Mouse (Mus musculus) ovary, postnatal 14 days (tissue): ENCODE data around the gene Sypl2.
A peak's percentile ranks its signal among the peaks of the same experiment; 100 is the strongest.

Experiments used
- DNase-seq: peaks from one replicate; pipeline ENCODE4 v3.0.0; 2022; ENCODE audit warnings: low spot score

The Sypl2 gene

DNA sequence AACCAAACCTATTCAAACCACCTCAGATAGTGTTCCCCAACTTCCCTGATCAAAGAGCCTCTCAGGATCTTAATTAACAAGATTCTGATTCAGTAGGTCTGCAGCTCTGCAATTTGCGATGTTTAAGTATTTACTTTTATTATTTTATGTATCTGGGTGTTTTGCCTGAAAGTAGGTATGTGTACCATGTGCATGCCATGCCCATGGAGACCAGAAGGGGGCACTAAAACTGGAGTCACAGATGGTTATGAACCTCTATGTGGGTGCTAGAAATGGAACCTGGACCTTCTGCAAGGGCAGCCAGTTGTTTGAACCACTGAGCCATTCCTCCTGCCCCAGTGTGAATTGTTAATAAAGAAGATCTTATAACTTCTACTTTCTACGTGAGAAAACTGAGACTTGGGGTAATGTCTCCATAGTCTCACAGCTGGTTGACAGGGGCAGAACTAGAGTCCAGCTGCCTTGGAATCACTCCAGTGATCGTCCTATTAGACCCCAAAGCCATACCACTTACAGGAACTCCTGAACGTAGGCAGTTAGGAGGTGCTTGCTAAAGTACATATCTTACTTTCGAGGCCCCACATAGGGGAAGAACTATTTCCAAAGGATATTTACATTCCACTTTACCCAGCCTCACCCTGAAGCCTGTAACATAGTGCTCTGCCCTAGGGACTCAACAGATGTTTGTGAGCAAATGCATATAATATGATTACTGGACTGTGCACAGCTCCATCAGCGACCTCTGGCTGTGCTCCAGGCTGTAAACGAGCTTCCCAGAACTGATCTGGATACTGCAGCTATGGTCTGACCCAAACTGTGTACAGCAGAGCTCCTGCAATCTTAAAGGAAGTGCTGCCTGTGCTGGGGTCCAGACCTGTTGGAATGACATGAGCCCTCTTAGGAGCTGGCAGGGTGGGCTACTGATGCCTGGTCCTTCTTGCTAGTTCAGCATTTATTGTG is 47.4 kb downstream of the Sypl2 start:
- DNase-seq, result no peak

GRCm38 (mm10) chr3:108174672-108175531 is 51.5 kb downstream of the Sypl2 start:
- DNase-seq, result no peak

DNA sequence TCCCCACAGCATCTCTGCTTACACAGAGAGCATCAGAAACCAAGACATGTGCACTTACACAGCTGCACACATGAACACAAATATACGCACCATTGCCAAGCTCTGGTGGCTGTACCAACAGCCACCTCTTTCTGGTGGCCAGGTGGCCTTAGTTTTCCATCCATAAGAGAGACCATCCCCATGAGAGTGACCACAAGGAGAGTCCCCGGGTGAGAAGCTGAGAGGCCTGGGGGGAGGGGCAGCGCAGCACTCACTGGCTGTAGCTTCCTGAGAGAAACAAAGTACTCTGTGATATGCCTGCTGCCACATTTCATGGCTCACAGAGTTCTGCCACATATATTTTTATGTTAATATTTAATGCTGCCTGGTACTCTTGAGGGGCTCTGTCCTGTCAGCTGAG is 57.2 kb downstream of the Sypl2 start:
- no peak for DNase-seq

DNA sequence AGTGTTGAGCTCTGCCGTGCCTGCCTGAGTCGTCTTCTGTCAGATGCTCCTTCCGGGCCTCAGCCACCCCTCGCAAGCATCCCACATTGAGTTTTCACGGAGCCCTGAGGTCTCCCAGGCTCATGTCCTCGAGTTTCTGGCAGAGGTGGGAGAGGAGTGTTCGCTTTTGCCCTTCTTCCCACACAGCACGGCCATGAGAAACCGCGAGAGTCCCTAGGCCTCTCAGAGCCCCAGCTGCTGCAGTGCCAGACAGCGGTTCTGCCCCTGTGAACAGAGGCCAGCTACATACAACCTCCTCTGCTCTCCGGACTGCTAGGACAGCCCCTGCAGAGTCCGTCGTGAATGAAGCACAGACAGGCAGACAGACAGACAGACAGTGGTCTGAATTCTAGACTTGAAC is 58.9 kb downstream of the Sypl2 start:
- DNase-seq, result no peak

DNA sequence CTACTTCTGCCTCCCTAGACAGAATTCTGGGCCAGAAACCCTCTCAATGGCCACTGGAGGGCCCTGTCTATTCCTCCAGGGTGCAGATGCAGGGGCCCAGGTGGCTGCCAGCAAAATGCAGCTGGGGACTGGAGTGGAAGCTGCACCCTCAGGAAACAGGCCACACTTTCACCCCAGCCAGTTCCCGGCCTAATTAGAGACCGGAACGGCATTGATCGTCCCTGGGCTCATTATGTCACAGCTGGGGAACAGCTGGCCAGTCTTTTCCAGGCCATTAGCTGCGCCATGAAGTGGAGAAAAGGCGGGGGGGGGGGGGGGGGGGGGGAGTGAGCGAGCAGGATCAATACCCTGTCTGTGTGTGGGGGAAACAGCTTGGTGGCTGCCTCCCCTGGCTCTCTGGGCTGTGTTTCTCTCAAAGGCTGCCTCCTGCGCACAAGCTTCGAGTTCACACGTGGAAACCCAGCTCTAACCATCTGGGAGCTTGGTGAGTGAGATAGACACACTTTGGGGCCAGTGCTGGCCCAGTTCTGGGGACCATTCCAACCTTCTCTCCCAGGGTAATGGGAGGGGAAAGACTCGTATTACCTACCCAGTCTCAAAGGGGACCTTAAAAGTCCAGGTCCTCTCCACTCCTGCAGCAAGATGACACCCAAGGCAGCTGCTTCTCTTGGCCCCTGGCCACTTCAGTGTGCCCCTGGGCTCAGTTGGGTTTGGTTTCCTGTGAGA is 59.8 kb downstream of the Sypl2 start:
- DNase-seq, result no peak

GRCm38 (mm10) chr3:108165532-108166315 is 60.7 kb downstream of the Sypl2 start:
- no peak for DNase-seq

DNA sequence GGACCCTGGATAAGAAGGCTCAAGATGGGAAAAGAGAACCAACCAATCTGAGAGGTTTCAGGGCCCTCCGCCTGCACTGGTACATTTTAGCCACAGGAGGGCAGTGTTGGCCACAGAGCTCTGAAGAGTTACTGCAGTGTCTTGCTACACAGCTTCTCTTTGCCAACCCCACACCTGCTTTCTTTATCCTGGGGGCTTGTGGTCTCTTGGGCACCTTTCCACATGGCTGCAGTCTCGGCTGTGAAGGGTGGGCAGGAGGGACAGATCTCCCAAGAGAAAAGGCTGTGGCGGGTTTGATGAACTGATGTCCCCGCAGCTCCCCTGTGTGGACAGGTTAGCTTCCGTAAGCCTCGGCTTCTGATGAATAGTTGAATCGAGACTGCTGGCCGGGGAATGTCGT is 61.6 kb downstream of the Sypl2 start:
- peak; percentile 83 for DNase-seq

GRCm38 (mm10) chr3:108164091-108164490 is 62.4 kb downstream of the Sypl2 start:
- DNase-seq, result no peak
